Mouse (Mus musculus): ENCODE results near the gene Lrwd1. TPM values are rescaled to one million over a fixed set of nuclear protein-coding genes. Genes with fewer than 3 reads are reported as not detected.

Lrwd1 gene
- polyA plus RNA-seq, 1 experiment from 2014 or later = 37.6 TPM

DNA sequence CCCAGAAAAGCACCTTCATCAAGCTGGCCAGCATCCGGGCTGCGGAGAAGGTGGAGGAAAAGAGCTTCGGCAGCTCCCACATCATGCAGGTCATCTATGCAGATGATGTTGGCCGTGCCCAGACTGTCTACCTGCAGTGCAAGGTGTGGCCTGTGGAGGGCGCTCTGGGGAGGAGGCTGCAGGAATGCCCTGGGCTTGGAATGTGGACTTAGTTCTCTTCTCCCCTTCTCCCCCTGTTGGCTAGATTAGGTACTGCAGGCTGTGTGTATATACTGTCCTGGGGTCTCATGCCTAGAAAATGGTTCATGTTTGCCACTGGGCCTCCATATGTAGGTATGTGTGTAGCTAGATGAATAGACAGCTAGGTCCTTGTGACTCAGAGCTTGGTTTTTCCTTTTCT is 31.4 kb downstream of the Lrwd1 start:
- peaks cover 3% of the 10 kb centered on the region; the same call in 1 of the 2 replicates for H3K9me3 ChIP-seq (ENCODE audit: control insufficient read depth, low read length)
- WGBS = 83% methylated on average over 5 of the region's 5 CpGs

DNA sequence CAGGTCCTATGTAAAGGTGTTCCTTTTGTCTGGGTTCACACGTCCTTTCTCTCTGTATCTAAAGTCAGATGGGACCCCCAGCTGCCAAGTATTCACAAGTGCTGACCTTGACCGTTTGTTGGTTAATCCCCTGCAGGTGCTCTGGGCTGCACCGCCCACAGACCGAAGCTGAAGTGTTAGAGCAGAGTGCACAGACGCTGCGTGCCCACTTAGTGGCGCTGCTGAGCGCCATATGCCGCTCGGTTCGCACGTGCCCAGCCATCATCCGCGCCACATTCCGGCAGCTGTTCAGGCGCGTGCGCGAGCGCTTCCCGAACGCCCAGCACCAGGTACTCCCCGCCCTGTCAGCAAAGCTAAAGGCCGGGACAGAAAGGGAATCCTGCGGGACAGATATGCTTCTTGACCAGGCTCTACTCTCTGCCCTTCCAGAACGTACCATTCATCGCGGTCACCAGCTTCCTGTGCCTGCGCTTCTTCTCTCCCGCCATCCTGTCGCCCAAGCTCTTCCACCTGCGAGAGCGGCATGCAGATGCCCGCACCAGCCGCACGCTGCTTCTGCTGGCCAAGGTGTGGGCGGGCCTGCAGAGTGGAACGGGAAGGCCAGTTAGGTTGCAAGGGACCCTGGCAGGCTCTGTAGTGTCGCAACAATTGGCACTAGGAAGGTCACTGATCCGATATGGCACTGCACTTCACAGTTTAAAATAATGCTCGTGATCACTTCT is 33.6 kb downstream of the Lrwd1 start:
- Histone ChIP-seq H3K4me3 (ENCODE audit: low read length) (peak overlapping the region; percentile 40), H3K4me2 (ENCODE audit: low read depth, low read length) (peak overlapping the region; percentile 71), H3K9me3 (ENCODE audit: control insufficient read depth, low read length) (peaks cover 3% of the 10 kb centered on the region; the same call in 1 of the 2 replicates), H3K27ac (ENCODE audit: low read length) (no peak overlapping the region), H3K4me1 (replicated peaks; ENCODE audit: control insufficient read depth, insufficient read depth, low read length) (peaks cover 4% of the 10 kb centered on the region; the same call in 1 of the 2 replicates), H3K9ac (ENCODE audit: low read length) (peak overlapping the region; percentile 56), H3K27me3 (ENCODE audit: control insufficient read depth, insufficient read depth, low read depth, low read length) (peaks cover 7% of the 10 kb centered on the region), H3K36me3 (ENCODE audit: control insufficient read depth, insufficient read depth, low read length) (no peaks in the 10 kb centered on the region)
- peak; percentile 77 for ATAC-seq (ENCODE audit: low read depth)
- WGBS = 4% methylated on average over 41 of the region's 41 CpGs

More for the DNA sequence above, 31.4 kb downstream of the Lrwd1 start:
- no peak overlapping the region for H3K9ac ChIP-seq (ENCODE audit: low read length)
- no peak overlapping the region for H3K4me2 ChIP-seq (ENCODE audit: low read depth, low read length)
- peaks cover 4% of the 10 kb centered on the region; the same call in 1 of the 2 replicates for H3K4me1 ChIP-seq (replicated peaks; ENCODE audit: control insufficient read depth, insufficient read depth, low read length)
- no peak for ATAC-seq (ENCODE audit: low read depth)
- H3K4me3 ChIP-seq (ENCODE audit: low read length) = no peak overlapping the region
- no peak overlapping the region for H3K27ac ChIP-seq (ENCODE audit: low read length)
- H3K27me3 ChIP-seq (ENCODE audit: control insufficient read depth, insufficient read depth, low read depth, low read length) = peaks cover 7% of the 10 kb centered on the region
- no peaks in the 10 kb centered on the region for H3K36me3 ChIP-seq (ENCODE audit: control insufficient read depth, insufficient read depth, low read length)

DNA sequence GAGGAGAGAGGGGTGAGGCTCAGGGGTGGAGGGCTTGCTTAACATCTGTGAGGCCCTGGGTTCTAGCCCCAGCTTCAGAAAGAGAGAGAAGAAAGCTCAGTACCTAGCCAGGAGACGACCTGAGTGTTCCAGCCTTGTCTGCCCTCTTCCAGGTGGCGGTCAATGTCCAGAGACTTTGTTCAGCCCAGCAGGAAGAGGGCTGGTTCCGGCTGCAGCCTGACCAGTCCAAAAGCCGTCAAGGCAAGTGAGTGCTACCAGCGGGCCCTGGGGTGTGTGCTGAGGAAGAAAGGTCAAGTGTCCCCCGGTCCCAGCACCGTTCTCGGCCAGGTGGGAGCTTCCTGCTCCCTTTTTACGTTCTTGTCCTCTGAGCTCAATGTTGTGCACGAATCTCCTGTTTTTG is 37.3 kb downstream of the Lrwd1 start:
- Histone ChIP-seq H3K27ac (ENCODE audit: low read length) (no peak overlapping the region), H3K27me3 (ENCODE audit: control insufficient read depth, insufficient read depth, low read depth, low read length) (peaks cover 7% of the 10 kb centered on the region), H3K4me3 (ENCODE audit: low read length) (no peak overlapping the region), H3K4me1 (replicated peaks; ENCODE audit: control insufficient read depth, insufficient read depth, low read length) (peaks cover 4% of the 10 kb centered on the region; the same call in 1 of the 2 replicates), H3K36me3 (ENCODE audit: control insufficient read depth, insufficient read depth, low read length) (no peaks in the 10 kb centered on the region), H3K9me3 (ENCODE audit: control insufficient read depth, low read length) (no peaks in the 10 kb centered on the region), H3K9ac (ENCODE audit: low read length) (no peak overlapping the region), H3K4me2 (ENCODE audit: low read depth, low read length) (no peak overlapping the region)
- WGBS = 63% methylated on average over 10 of the region's 10 CpGs
- no peak for ATAC-seq (ENCODE audit: low read depth)

DNA sequence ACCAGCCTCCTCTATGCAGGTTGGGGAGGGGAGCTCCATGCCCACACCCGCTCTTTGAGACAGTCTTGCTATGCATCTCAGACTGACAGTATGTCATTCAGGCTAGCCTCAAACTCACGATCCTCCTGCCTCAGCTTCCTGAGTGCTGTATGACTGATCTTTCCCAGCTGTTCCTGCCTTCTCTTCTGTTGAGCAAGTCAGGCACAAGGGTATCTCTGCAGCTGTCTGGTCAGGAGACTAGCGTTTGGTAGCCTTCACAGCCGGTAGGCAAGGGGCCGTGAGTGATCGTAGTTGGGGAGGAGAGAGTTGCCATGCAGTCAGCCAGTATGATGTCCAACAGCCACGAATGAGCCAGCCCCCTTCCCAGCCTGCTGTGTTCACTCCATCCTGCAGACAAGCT is 40.8 kb downstream of the Lrwd1 start:
- 60% methylated on average over 7 of the region's 7 CpGs for WGBS
- H3K4me1 ChIP-seq (replicated peaks; ENCODE audit: control insufficient read depth, insufficient read depth, low read length) = no peaks in the 10 kb centered on the region
- H3K9ac ChIP-seq (ENCODE audit: low read length) = no peak overlapping the region
- no peak overlapping the region for H3K4me2 ChIP-seq (ENCODE audit: low read depth, low read length)
- H3K27me3 ChIP-seq (ENCODE audit: control insufficient read depth, insufficient read depth, low read depth, low read length) = no peaks in the 10 kb centered on the region
- no peak for ATAC-seq (ENCODE audit: low read depth)
- no peaks in the 10 kb centered on the region for H3K9me3 ChIP-seq (ENCODE audit: control insufficient read depth, low read length)
- no peaks in the 10 kb centered on the region for H3K36me3 ChIP-seq (ENCODE audit: control insufficient read depth, insufficient read depth, low read length)
- H3K27ac ChIP-seq (ENCODE audit: low read length) = no peak overlapping the region
- H3K4me3 ChIP-seq (ENCODE audit: low read length) = no peak overlapping the region

DNA sequence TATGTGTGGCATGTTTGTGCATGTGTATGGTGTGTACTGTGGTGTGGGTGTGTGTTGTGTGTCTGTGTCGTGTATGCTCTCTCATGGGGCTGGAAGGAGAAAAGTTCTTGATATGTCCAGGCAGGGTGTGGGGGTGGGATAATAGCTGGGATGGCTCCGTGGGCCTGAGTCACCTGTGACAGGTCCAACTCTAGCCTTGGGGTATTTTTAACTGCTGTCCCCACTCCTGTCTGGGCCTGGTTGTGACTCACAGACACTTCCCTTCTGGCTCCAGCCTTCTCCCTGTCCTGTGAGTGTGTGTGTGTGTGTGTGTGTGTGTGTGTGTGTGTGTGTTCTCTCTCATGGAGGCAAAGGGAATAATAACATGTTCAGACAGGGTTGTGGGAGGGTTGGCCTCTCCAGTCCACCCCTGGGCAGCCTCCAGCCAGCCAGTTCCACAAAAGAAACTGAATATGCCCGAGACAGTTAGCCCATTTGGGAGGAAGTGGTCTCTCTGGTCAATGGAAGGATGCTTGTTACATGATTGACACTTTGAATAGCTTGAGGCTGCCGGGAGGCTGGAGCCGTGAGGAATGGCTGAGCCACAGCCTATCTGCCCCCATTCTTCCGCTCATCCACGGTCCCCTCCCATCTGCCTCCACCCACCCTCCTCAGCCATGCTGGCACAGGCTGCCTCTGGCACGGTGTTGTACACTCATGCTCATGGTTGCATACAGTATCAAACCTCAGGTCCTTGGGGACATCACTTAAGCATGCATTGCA is 41.4 kb downstream of the Lrwd1 start:
- ATAC-seq (ENCODE audit: low read depth) = no peak
- Histone ChIP-seq H3K9ac (ENCODE audit: low read length) (no peak overlapping the region), H3K4me3 (ENCODE audit: low read length) (no peak overlapping the region), H3K36me3 (ENCODE audit: control insufficient read depth, insufficient read depth, low read length) (no peaks in the 10 kb centered on the region), H3K9me3 (ENCODE audit: control insufficient read depth, low read length) (no peaks in the 10 kb centered on the region), H3K27me3 (ENCODE audit: control insufficient read depth, insufficient read depth, low read depth, low read length) (no peaks in the 10 kb centered on the region), H3K4me2 (ENCODE audit: low read depth, low read length) (no peak overlapping the region), H3K4me1 (replicated peaks; ENCODE audit: control insufficient read depth, insufficient read depth, low read length) (no peaks in the 10 kb centered on the region), H3K27ac (ENCODE audit: low read length) (no peak overlapping the region)
- 61% methylated on average over 8 of the region's 8 CpGs for WGBS

DNA sequence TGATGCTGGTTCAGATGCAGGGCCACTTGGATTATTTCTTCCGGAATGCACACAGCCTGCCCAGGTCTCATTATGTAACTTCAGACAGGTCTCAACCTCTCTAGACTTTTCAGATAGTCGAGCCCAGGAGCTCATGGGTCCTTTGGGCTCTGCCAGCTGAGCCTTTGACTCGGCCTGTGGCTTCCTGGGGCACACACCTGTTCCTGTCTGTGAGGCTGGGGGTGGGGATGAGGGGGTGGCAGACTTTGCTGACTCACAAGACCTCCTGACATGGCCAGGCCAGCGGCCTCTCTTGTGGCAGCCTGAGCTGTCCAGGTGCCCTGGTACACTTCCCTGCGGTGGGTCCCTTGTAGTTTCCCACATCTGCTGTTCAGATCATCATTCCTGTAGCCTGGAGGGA is 43.9 kb downstream of the Lrwd1 start:
- H3K9ac ChIP-seq (ENCODE audit: low read length) = no peak overlapping the region
- H3K4me3 ChIP-seq (ENCODE audit: low read length) = no peak overlapping the region
- ATAC-seq (ENCODE audit: low read depth) = no peak
- H3K4me1 ChIP-seq (replicated peaks; ENCODE audit: control insufficient read depth, insufficient read depth, low read length) = no peaks in the 10 kb centered on the region
- no peaks in the 10 kb centered on the region for H3K9me3 ChIP-seq (ENCODE audit: control insufficient read depth, low read length)
- no peak overlapping the region for H3K4me2 ChIP-seq (ENCODE audit: low read depth, low read length)
- no peaks in the 10 kb centered on the region for H3K36me3 ChIP-seq (ENCODE audit: control insufficient read depth, insufficient read depth, low read length)
- H3K27me3 ChIP-seq (ENCODE audit: control insufficient read depth, insufficient read depth, low read depth, low read length) = no peaks in the 10 kb centered on the region
- WGBS = 58% methylated on average over 5 of the region's 5 CpGs
- H3K27ac ChIP-seq (ENCODE audit: low read length) = no peak overlapping the region

DNA sequence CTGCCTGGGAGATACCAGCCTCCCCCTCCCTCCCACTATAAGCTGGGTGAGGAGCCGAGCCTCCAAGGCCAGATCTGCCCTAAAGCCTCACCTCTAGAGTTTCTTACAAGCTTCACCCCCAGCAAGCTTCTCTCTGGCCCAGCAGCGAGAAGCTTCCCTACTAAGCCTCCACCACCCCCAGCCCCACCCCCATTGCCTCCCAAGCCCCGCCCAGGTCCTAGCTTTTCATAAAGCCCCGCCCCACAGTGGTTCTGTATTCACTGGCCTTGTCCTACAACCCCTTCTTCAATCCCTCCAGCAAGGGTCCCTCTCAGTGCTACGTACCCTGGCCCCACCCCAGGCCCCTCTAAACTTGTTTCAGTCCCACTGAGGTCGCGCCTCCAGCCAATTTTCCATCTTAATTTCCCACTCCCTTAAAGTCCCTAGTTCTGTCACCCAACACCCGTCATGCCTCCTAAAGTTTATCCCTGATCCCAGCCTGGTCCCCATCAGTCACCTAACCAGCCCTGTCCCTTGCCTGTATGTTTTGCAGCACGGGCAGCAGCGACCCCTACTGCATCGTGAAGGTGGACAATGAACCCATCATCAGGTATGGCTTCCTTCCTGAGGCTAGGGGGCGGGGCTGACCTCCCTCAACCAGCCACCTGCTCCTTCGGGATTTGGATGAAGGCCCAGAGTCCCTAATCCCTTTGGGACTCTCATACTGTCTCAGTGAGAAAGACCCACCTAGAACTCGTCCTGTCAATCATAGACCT is 46.9 kb downstream of the Lrwd1 start:
- no peak for ATAC-seq (ENCODE audit: low read depth)
- H3K9ac ChIP-seq (ENCODE audit: low read length) = no peak overlapping the region
- 13% methylated on average over 14 of the region's 14 CpGs for WGBS

DNA sequence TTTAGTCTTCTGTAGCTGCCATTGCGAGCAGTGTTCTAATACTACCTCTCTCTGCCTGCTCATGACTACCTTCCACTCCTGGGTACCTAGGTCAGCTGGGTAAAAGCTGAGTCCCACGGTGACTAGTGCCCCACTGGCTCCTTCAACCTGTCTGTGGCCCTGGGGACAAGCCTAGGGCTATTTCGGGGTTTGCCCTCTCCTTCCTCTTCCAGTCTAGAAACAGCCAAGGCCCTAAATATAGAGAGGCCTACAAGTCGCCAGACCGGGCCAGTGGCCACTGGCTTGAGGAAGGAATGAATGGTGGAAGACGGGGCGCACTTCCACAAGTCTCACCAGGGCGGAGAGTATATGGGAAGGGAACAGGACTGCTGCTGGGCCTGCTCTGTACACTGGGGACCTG is 49.6 kb downstream of the Lrwd1 start:
- Histone ChIP-seq H3K27ac (ENCODE audit: low read length) (no peak overlapping the region), H3K9me3 (ENCODE audit: control insufficient read depth, low read length) (no peaks in the 10 kb centered on the region), H3K4me2 (ENCODE audit: low read depth, low read length) (no peak overlapping the region), H3K27me3 (ENCODE audit: control insufficient read depth, insufficient read depth, low read depth, low read length) (peaks cover 14% of the 10 kb centered on the region), H3K36me3 (ENCODE audit: control insufficient read depth, insufficient read depth, low read length) (no peaks in the 10 kb centered on the region), H3K9ac (ENCODE audit: low read length) (no peak overlapping the region), H3K4me1 (replicated peaks; ENCODE audit: control insufficient read depth, insufficient read depth, low read length) (peaks cover 11% of the 10 kb centered on the region; the same call in 1 of the 2 replicates), H3K4me3 (ENCODE audit: low read length) (no peak overlapping the region)
- no peak for ATAC-seq (ENCODE audit: low read depth)
- 92% methylated on average over 8 of the region's 8 CpGs for WGBS

More for the DNA sequence above, 46.9 kb downstream of the Lrwd1 start:
- H3K27me3 ChIP-seq (ENCODE audit: control insufficient read depth, insufficient read depth, low read depth, low read length) = peaks cover 14% of the 10 kb centered on the region
- no peak overlapping the region for H3K4me2 ChIP-seq (ENCODE audit: low read depth, low read length)
- H3K9me3 ChIP-seq (ENCODE audit: control insufficient read depth, low read length) = no peaks in the 10 kb centered on the region
- no peak overlapping the region for H3K4me3 ChIP-seq (ENCODE audit: low read length)
- peaks cover 9% of the 10 kb centered on the region; the same call in 1 of the 2 replicates for H3K4me1 ChIP-seq (replicated peaks; ENCODE audit: control insufficient read depth, insufficient read depth, low read length)
- H3K27ac ChIP-seq (ENCODE audit: low read length) = no peak overlapping the region
- H3K36me3 ChIP-seq (ENCODE audit: control insufficient read depth, insufficient read depth, low read length) = no peaks in the 10 kb centered on the region
